Mouse (Mus musculus) liver, postnatal 0 days (tissue): ENCODE data around the gene Trim17. TPM values are rescaled to one million over a fixed set of nuclear protein-coding genes. Genes with fewer than 3 reads are reported as not detected.

Experiments
- ATAC-seq: fragments of 200-750 bp; cut with Nextera tagmentation; 2 replicates; pipeline ENCODE4 v1.8.0; 2017; ENCODE audit warnings: mild to moderate bottlenecking, moderate library complexity
- DNase-seq: peaks from one replicate; pipeline ENCODE4 v3.0.0-alpha.2; 2016
- H3K27ac ChIP-seq: fragments of 300-500 bp; sonication (generic); 2 replicates; pipeline ENCODE4 v1.5.1; 2014; ENCODE audit warnings: antibody characterized with exemption, moderate library complexity, mild to moderate bottlenecking, low read depth
- H3K27me3 ChIP-seq: fragments of 300-500 bp; sonication (generic); 2 replicates; pipeline ENCODE4 v1.6.1; 2014; ENCODE audit warnings: low read length, control low read depth, mixed read lengths; ENCODE audit not compliant: insufficient read depth
- H3K36me3 ChIP-seq: fragments of 300-500 bp; sonication (generic); replicated peaks from 2 replicates; pipeline ENCODE4 v1.6.1; 2014; ENCODE audit warnings: mild to moderate bottlenecking, control low read depth, low read length, moderate library complexity, mixed read lengths; ENCODE audit not compliant: insufficient read depth
- H3K4me1 ChIP-seq: fragments of 300-500 bp; sonication (generic); 2 replicates; pipeline ENCODE4 v1.6.1; 2014; ENCODE audit warnings: antibody characterized with exemption, mild to moderate bottlenecking, control low read depth; ENCODE audit not compliant: insufficient read depth
- H3K4me2 ChIP-seq: fragments of 300-500 bp; sonication (generic); 2 replicates; pipeline ENCODE4 v1.6.1; 2014; ENCODE audit warnings: low read depth, mild to moderate bottlenecking, low read length, moderate library complexity, mixed read lengths
- H3K4me3 ChIP-seq: fragments of 300-500 bp; sonication (generic); 2 replicates; pipeline ENCODE4 v1.5.1; 2014; ENCODE audit warnings: low read depth, low read length
- H3K9ac ChIP-seq: fragments of 300-500 bp; sonication (generic); replicated peaks from 2 replicates; pipeline ENCODE4 v1.6.1; 2014; ENCODE audit warnings: mild to moderate bottlenecking, moderate library complexity
- H3K9me3 ChIP-seq: fragments of 300-500 bp; sonication (generic); 2 replicates; pipeline ENCODE4 v1.6.1; 2016; ENCODE audit warnings: mild to moderate bottlenecking, control low read depth, low read length, mixed read lengths
- CTCF ChIP-seq: sonication (generic); IDR thresholded peaks from 2 replicates; pipeline ENCODE4 v1.5.1; 2016; ENCODE audit warnings: antibody characterized with exemption, low read depth
- EP300 ChIP-seq: IDR thresholded peaks from 2 replicates; pipeline ENCODE4 v1.6.1; 2016; ENCODE audit warnings: antibody characterized with exemption, low read depth, mild to moderate bottlenecking
- WGBS: fragments of 180-500 bp; shearing (Covaris S2); extraction: QIAGEN DNeasy Blood & Tissue Kit; methylation state at CpG from one replicate; pipeline ENCODE4 v1.1.7; 2014; ENCODE audit not compliant: insufficient replicate concordance; 5-methylcytosine and 5-hydroxymethylcytosine counted together
- polyA plus RNA-seq: library from polyadenylated mRNA; unstranded; fragments of >200 nt; fragmentation: Nextera tagmentation; extraction: Ambion mirVana; gene quantifications from 2 replicates; pipeline ENCODE4 v1.2.1, GENCODE M21; 2015

The Trim17 gene
- polyA plus RNA-seq, 1 experiment from 2014 or later, result 0.11 TPM

DNA sequence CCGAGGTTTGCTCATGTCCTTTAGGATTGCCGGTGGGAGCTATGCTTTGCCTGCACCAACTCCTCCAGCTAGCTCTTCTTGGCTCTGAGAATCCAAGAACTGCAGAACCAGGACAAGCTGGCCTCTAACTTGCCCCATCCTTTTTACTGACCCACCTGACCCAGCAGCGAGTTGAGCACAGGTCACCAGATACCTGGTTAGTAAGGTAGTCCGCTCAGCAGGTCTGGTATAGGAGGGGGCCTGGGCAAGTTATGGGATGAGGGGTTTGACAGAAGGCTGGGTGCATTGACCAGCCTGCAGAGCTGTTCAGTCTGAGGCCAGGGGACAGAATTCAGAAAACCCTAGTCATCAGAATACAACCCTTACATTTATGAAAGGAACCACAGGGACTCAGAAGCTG, 25.4 kb upstream of the Trim17 start:
- H3K27me3 ChIP-seq, result no peaks in the 10 kb centered on the region
- no peak overlapping the region for H3K9ac ChIP-seq
- peaks cover 27% of the 10 kb centered on the region for H3K4me1 ChIP-seq
- peak overlapping the region; percentile 95; the same call in 1 of the 2 replicates for H3K27ac ChIP-seq
- DNase-seq (no peak), ATAC-seq (no peak)
- 75% methylated on average over 4 of the region's 4 CpGs for WGBS
- no peak overlapping the region for H3K4me2 ChIP-seq
- peaks cover 29% of the 10 kb centered on the region for H3K36me3 ChIP-seq
- H3K9me3 ChIP-seq, result no peaks in the 10 kb centered on the region
- no peak for TF ChIP-seq EP300
- TF ChIP-seq CTCF, result no peak
- H3K4me3 ChIP-seq, result no peak overlapping the region

- 51% methylated on average over 3 of the region's 3 CpGs for WGBS
- Histone ChIP-seq H3K4me1 (peaks cover 27% of the 10 kb centered on the region), H3K4me2 (no peak overlapping the region), H3K4me3 (no peak overlapping the region), H3K36me3 (peaks cover 35% of the 10 kb centered on the region), H3K9me3 (no peaks in the 10 kb centered on the region), H3K9ac (0 out of 2 replicates have a peak overlapping the region, but pooled peaks have one; percentile 23), H3K27ac (peak overlapping the region; percentile 35; the same call in 1 of the 2 replicates), H3K27me3 (no peaks in the 10 kb centered on the region)
- no peak for ATAC-seq
- TF ChIP-seq CTCF, result no peak
- no peak for TF ChIP-seq EP300
- DNase-seq, result no peak
Measured at GRCm38 (mm10) chr11:58929641-58930040, 24.8 kb upstream of the Trim17 start.

DNA sequence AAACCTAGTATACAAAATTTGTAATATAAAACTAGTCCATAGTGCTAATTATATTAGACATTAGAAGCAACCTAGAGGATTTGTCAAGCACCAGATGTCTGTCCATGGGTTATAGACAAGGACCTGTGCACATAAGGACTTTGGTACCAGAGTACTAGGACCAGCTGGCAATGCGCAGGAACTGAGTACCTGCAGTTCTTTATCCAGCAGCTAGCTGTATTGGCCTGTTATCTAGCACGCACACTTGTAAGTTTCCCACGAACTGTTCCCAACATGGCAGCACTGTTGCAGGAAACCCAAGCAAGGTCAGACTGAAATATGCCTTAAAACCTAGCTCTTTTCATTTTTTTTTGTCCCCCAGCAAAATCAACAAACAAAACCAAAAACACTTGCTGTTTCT, 24.2 kb upstream of the Trim17 start:
- WGBS, result 54% methylated on average over 3 of the region's 3 CpGs
- DNase-seq (no peak), ATAC-seq (peak; percentile 15; the same call in 1 of the 2 replicates)
- TF ChIP-seq CTCF (peak; percentile 35), EP300 (peak; percentile 61; the same call in 1 of the 2 replicates)
- no peaks in the 10 kb centered on the region for H3K27me3 ChIP-seq
- H3K9ac ChIP-seq, result no peak overlapping the region
- H3K4me1 ChIP-seq, result peaks cover 27% of the 10 kb centered on the region
- H3K4me2 ChIP-seq, result no peak overlapping the region
- peaks cover 37% of the 10 kb centered on the region for H3K36me3 ChIP-seq
- peak overlapping the region; percentile 45; the same call in 1 of the 2 replicates for H3K27ac ChIP-seq
- H3K9me3 ChIP-seq, result no peaks in the 10 kb centered on the region
- no peak overlapping the region for H3K4me3 ChIP-seq

DNA sequence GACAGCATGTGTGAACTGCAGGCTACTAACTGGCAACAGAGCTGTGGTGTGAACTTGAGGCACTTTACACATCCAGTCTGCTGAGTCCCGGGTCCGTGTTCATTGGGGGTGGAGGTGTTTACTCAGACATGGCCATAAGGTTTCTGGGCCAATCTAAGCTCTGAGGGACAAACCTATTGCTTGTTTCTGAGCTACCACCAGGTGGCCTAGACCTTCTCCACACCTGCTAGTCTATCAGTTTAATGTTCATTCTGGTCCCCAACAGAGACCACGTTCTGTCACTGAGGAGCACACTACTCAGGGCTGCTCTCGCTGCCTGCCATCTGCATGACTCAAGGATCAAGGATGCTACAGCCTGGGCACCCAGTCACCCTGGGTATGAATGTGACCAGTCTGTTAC, 22.9 kb upstream of the Trim17 start:
- H3K27ac ChIP-seq, result no peak overlapping the region
- WGBS, result 77% methylated on average over 4 of the region's 4 CpGs
- H3K4me2 ChIP-seq, result no peak overlapping the region
- H3K9ac ChIP-seq, result no peak overlapping the region
- peaks cover 27% of the 10 kb centered on the region for H3K4me1 ChIP-seq
- H3K9me3 ChIP-seq, result no peaks in the 10 kb centered on the region
- H3K36me3 ChIP-seq, result peaks cover 49% of the 10 kb centered on the region
- no peaks in the 10 kb centered on the region for H3K27me3 ChIP-seq
- TF ChIP-seq CTCF (peak; percentile 58), EP300 (no peak)
- ATAC-seq (no peak), DNase-seq (no peak)
- no peak overlapping the region for H3K4me3 ChIP-seq

GRCm38 (mm10) chr11:58937909-58938308, 16.6 kb upstream of the Trim17 start:
- WGBS, result 2% methylated on average over 13 of the region's 13 CpGs
- Histone ChIP-seq H3K27me3 (no peaks in the 10 kb centered on the region), H3K9me3 (no peaks in the 10 kb centered on the region), H3K4me2 (peak overlapping the region; percentile 100), H3K9ac (peak overlapping the region; percentile 94), H3K36me3 (peaks cover 33% of the 10 kb centered on the region), H3K4me3 (peak overlapping the region; percentile 91), H3K27ac (peak overlapping the region; percentile 94), H3K4me1 (peaks cover 14% of the 10 kb centered on the region)
- DNase-seq (no peak), ATAC-seq (no peak)
- TF ChIP-seq CTCF (no peak), EP300 (no peak)

- peak within 1 kb of the TSS; percentile 91 for H3K4me3 ChIP-seq
- DNase-seq (peak; percentile 93), ATAC-seq (peak; percentile 99)
- H3K36me3 ChIP-seq, result peaks cover 27% of the 10 kb centered on the region
- 2% methylated on average over 72 of the region's 95 CpGs for WGBS
- no peaks in the 10 kb centered on the region for H3K9me3 ChIP-seq
- H3K4me1 ChIP-seq, result peaks cover 14% of the 10 kb centered on the region
- H3K27me3 ChIP-seq, result no peaks in the 10 kb centered on the region
- peak within 1 kb of the TSS; percentile 100 for H3K4me2 ChIP-seq
- H3K9ac ChIP-seq, result peak within 1 kb of the TSS; percentile 94
- H3K27ac ChIP-seq, result peak within 1 kb of the TSS; percentile 94
- peak; percentile 90 for TF ChIP-seq EP300
- TF ChIP-seq CTCF, result no peak
Measured at GRCm38 (mm10) chr11:58938322-58939087, 16.0 kb upstream of the Trim17 start, which contains the start of gene Rnf187. Gene Rnf187, minus strand, starts transcription at chr11:58938916.
